Mouse (Mus musculus) intestine, postnatal 0 days (tissue): ENCODE results near the gene Med23. TPM values are rescaled to one million over a fixed set of nuclear protein-coding genes. Genes with fewer than 3 reads are reported as not detected.

ENCODE experiments used
- ATAC-seq: fragments of 200-750 bp; cut with Nextera tagmentation; 2 replicates; pipeline ENCODE4 v1.8.0; 2017; ENCODE audit warnings: mild to moderate bottlenecking, moderate TSS enrichment, moderate library complexity
- H3K27ac ChIP-seq: fragments of 300-500 bp; sonication (generic); 2 replicates; pipeline ENCODE4 v1.5.1; 2014; ENCODE audit warnings: mild to moderate bottlenecking, low read depth, low read length, moderate library complexity
- H3K27me3 ChIP-seq: fragments of 300-500 bp; sonication (generic); replicated peaks from 2 replicates; pipeline ENCODE4 v1.6.1; 2014; ENCODE audit warnings: low read length, mixed read lengths; ENCODE audit not compliant: control insufficient read depth, insufficient read depth
- H3K36me3 ChIP-seq: fragments of 300-500 bp; sonication (generic); 2 replicates; pipeline ENCODE4 v1.6.1; 2014; ENCODE audit warnings: mild to moderate bottlenecking, moderate library complexity; ENCODE audit not compliant: control insufficient read depth, insufficient read depth
- H3K4me1 ChIP-seq: fragments of 300-500 bp; sonication (generic); replicated peaks from 2 replicates; pipeline ENCODE4 v1.6.1; 2014; ENCODE audit warnings: antibody characterized with exemption, low read length, mixed read lengths; ENCODE audit not compliant: control insufficient read depth, insufficient read depth
- H3K4me2 ChIP-seq: fragments of 300-500 bp; sonication (generic); replicated peaks from 2 replicates; pipeline ENCODE4 v1.6.1; 2014; ENCODE audit warnings: low read depth, mild to moderate bottlenecking, moderate library complexity
- H3K4me3 ChIP-seq: fragments of 300-500 bp; sonication (generic); 2 replicates; pipeline ENCODE4 v1.5.1; 2014; ENCODE audit warnings: low read depth, low read length
- H3K9ac ChIP-seq: fragments of 300-500 bp; sonication (generic); 2 replicates; pipeline ENCODE4 v1.6.1; 2014; ENCODE audit warnings: mild to moderate bottlenecking, low read depth, low read length
- H3K9me3 ChIP-seq: fragments of 300-500 bp; sonication (generic); 2 replicates; pipeline ENCODE4 v1.6.1; 2016; ENCODE audit warnings: mixed run types; ENCODE audit not compliant: control insufficient read depth
- CTCF ChIP-seq: sonication (generic); IDR thresholded peaks from 2 replicates; pipeline ENCODE4 v1.5.1; 2016; ENCODE audit warnings: low read depth, mild to moderate bottlenecking, control low read depth, antibody characterized with exemption, moderate library complexity
- WGBS: fragments of 180-500 bp; shearing (Covaris S2); extraction: QIAGEN DNeasy Blood & Tissue Kit; methylation state at CpG from one replicate; pipeline ENCODE4 v1.1.7; 2014; 5-methylcytosine and 5-hydroxymethylcytosine counted together
- microRNA-seq: library from miRNA; unstranded; fragments of <30 nt; microRNA quantifications from one replicate; pipeline ENCODE4, GENCODE M21; 2016
- polyA plus RNA-seq: library from polyadenylated mRNA; unstranded; fragments of >200 nt; fragmentation: Nextera tagmentation; extraction: Ambion mirVana; gene quantifications from 2 replicates; pipeline ENCODE4 v1.2.1, GENCODE M21; 2015

The Med23 gene
- polyA plus RNA-seq, 1 experiment from 2014 or later: 5.7 TPM

DNA sequence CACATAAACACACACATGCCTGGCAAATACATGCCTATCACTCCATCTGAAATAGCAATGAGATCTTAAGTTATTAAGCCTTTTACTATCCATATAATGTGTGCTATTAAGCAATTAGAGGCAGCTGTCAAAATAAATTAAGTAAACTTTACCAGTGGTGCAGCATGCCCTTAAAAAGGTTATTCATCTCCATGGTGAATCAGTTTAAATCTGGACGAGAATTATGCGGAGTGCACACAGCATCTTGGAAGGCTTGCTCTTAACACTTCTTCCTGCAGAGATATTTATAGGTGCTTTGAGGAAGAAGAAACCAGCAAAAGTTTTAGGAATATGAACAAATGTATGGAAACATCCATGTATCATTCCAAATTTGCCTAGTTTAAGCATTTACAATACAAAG lies 92.1 kb downstream of the Med23 start:
- 50% methylated on average over 2 of the region's 2 CpGs for WGBS
- no peak for TF ChIP-seq CTCF

More for the DNA sequence above, 92.1 kb downstream of the Med23 start:
- no peaks in the 10 kb centered on the region for H3K36me3 ChIP-seq
- H3K4me1 ChIP-seq: no peaks in the 10 kb centered on the region
- H3K4me2 ChIP-seq: no peak overlapping the region
- ATAC-seq: no peak
- H3K27me3 ChIP-seq: no peaks in the 10 kb centered on the region
- no peak overlapping the region for H3K27ac ChIP-seq
- H3K4me3 ChIP-seq: no peak overlapping the region
- no peaks in the 10 kb centered on the region for H3K9me3 ChIP-seq
- H3K9ac ChIP-seq: no peak overlapping the region

Small RNAs within 50 kb of the gene (microRNA-seq; reads per million reads assigned to microRNA genes)
- not detected for gene Mir6905

Other genes with a start within 250 kb of the Med23 start
- gene Enpp1, start 157.8 kb upstream of the Med23 start, polyA plus RNA-seq: 14.1 and 14.7 TPM in 2 replicates
- gene Enpp3, start 27.2 kb upstream of the Med23 start, polyA plus RNA-seq: 151 and 152 TPM in 2 replicates
- gene Arg1, start 57.5 kb downstream of the Med23 start, polyA plus RNA-seq: 1.7 and 2.0 TPM in 2 replicates